Mouse (Mus musculus) liver, embryonic 14.5 days (tissue): Measurements from ENCODE around the gene Gdpd5. TPM values are rescaled to one million over a fixed set of nuclear protein-coding genes. Genes with fewer than 3 reads are reported as not detected.

Experiments used
- ATAC-seq: fragments of 200-750 bp; cut with Nextera tagmentation; 2 replicates; pipeline ENCODE4 v1.8.0; 2017; ENCODE audit warnings: moderate number of reproducible peaks, mild to moderate bottlenecking, moderate library complexity; ENCODE audit not compliant: insufficient read depth
- DNase-seq, 3 experiments: peaks; one replicate each; pipeline ENCODE4 v3.0.0-alpha.2; 2012 to 2013; ENCODE audit warnings: low read depth in 3 of 3, low spot score in 3 of 3
- H3K27ac ChIP-seq: fragments of 300-500 bp; sonication (generic); 2 replicates; pipeline ENCODE4 v1.5.1; 2014; ENCODE audit warnings: moderate library complexity, mild to moderate bottlenecking, control low read depth, inconsistent platforms
- H3K27me3 ChIP-seq: fragments of 300-500 bp; sonication (generic); 2 replicates; pipeline ENCODE4 v1.6.1; 2014; ENCODE audit warnings: mild to moderate bottlenecking, low read length, moderate library complexity; ENCODE audit not compliant: control insufficient read depth, insufficient read depth
- H3K36me3 ChIP-seq: fragments of 300-500 bp; sonication (generic); replicated peaks from 2 replicates; pipeline ENCODE4 v1.6.1; 2014; ENCODE audit warnings: low read depth; ENCODE audit not compliant: control insufficient read depth, insufficient read depth
- H3K4me1 ChIP-seq, 2 experiments: fragments of 200-500 bp in 1 of 2; fragments of 300-500 bp in 1 of 2; sonication (generic) in 1 of 2; replicated peaks; 2 replicates each; pipeline ENCODE4 v1.6.1; 2012 to 2014; ENCODE audit warnings: antibody characterized with exemption in 1 of 2, inconsistent platforms in 1 of 2, low read length in 1 of 2; ENCODE audit not compliant: control insufficient read depth in 2 of 2, insufficient read depth in 2 of 2
- H3K4me2 ChIP-seq: fragments of 300-500 bp; sonication (generic); 2 replicates; pipeline ENCODE4 v1.6.1; 2014; ENCODE audit warnings: low read depth, mild to moderate bottlenecking, control low read depth, moderate library complexity
- H3K4me3 ChIP-seq, 2 experiments: fragments of 200-500 bp in 1 of 2; fragments of 300-500 bp in 1 of 2; sonication (generic) in 1 of 2; 2 replicates each; pipeline ENCODE4 v1.5.1; 2012 to 2014; ENCODE audit warnings: low read depth in 2 of 2, low read length in 2 of 2, mild to moderate bottlenecking in 2 of 2, control low read depth in 1 of 2, inconsistent platforms in 1 of 2, moderate library complexity in 1 of 2; ENCODE audit not compliant: insufficient read depth in 1 of 2
- H3K9ac ChIP-seq: fragments of 300-500 bp; sonication (generic); replicated peaks from 2 replicates; pipeline ENCODE4 v1.6.1; 2014; ENCODE audit warnings: mild to moderate bottlenecking, control low read depth, moderate library complexity
- H3K9me3 ChIP-seq: fragments of 300-500 bp; sonication (generic); 2 replicates; pipeline ENCODE4 v1.6.1; 2016; ENCODE audit warnings: low read length, mixed read lengths; ENCODE audit not compliant: control insufficient read depth
- CTCF ChIP-seq: IDR thresholded peaks from 2 replicates; pipeline ENCODE4 v1.5.1; 2016; ENCODE audit warnings: antibody characterized with exemption, low read depth, control low read depth
- EP300 ChIP-seq: IDR thresholded peaks from 2 replicates; pipeline ENCODE4 v1.6.1; 2016; ENCODE audit warnings: antibody characterized with exemption, low read depth
- WGBS: fragments of 180-500 bp; shearing (Covaris S2); extraction: QIAGEN DNeasy Blood & Tissue Kit; methylation state at CpG from one replicate; pipeline ENCODE4 v1.1.7; 2014; ENCODE audit not compliant: insufficient replicate concordance; 5-methylcytosine and 5-hydroxymethylcytosine counted together
- polyA plus RNA-seq, 2 experiments: library from polyadenylated mRNA; depleted of rRNA in 1 of 2; stranded (reverse) in 1 of 2; unstranded in 1 of 2; fragments of >200 nt; fragmentation: Nextera tagmentation in 1 of 2; extraction: Ambion mirVana in 1 of 2; gene quantifications; 2 replicates each; pipeline versions ENCODE4 v1.2.1 to v1.2.3; 2012 to 2014

Gene Gdpd5
- polyA plus RNA-seq, 2 experiments = 0.81 to 0.85 TPM

DNA sequence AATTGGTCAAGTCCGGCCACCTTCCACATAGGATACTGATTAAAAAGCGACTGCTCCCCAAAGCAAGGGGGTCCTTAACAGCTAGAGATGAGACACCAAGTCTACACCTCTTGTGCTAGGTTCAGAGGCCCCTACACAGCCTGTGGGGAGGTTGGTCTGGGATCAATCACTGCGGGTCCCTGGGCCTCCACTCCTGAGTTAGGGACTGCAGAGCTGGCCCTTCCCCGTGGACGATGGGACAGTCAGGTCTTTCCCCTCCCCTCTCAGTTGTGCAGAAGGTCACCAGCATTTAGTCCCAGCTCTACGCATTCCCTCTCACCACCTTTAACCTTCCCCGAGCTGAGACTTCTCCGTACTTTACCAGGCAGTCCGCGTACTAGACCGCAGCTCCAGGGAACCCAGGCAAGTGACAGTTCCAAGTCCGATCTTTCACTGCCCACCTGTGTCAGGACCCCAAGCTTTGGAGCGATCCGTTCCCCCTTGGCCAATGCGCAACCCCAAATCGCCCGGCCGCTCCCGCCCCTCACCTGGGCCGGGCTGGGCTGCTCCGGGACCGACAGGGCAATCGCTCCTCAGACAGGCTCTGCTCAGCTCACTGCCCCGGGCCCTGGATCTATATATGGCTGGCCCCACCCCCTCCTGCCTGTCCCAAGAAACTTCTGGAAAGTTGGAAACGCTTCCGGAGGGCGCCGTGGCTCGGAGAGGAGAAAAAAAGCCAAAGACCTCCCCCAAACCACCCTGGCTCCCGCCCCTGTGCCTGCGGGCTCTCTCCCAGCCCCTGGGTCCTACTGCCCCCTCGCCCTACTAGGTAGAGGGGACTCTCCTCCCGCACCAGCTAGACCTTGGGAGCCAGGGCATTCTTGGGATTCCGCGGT, 28.5 kb upstream of the Gdpd5 start, which contains the start of gene Serpinh1:
TSS of gene Serpinh1 (minus strand) at position 714 of the 875 bp plus-strand sequence.
- H3K4me1 ChIP-seq = peaks cover 0 to 2% of the 10 kb centered on the region in 2 experiments; a peak in 1 of 4 replicates
- no peak for DNase-seq

DNA sequence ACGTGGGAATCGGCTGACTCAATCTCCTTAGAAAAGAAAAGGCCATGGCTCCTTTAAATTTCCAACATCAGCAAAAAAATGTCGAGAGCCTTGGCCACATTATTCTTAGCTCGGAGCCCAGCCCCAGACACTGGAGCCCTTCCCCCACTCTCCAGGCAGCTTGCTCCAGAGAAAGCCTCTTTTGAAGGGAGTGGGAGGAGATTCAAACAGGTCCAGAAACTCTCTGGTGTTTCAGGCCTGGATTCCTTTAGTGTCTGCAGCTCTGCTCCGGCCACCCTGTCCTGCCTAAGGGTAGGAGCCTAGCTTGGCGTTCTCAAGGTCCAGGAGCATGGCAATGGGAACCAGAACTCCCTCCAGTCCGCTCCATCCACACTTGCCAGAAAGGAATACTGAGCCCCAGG, 25.5 kb upstream of the Gdpd5 start:
- TF ChIP-seq EP300 (no peak), CTCF (no peak)
- no peak overlapping the region for H3K4me3 ChIP-seq
- no peak for ATAC-seq
- H3K36me3 ChIP-seq = no peaks in the 10 kb centered on the region
- no peak overlapping the region for H3K4me2 ChIP-seq
- peaks cover 6% of the 10 kb centered on the region for H3K27me3 ChIP-seq
- H3K4me1 ChIP-seq = peaks cover 0 to 4% of the 10 kb centered on the region in 2 experiments; a peak in 1 of 4 replicates
- no peaks in the 10 kb centered on the region for H3K9me3 ChIP-seq
- WGBS = 28% methylated on average over 7 of the region's 7 CpGs
- no peak overlapping the region for H3K9ac ChIP-seq
- no peak for DNase-seq
- H3K27ac ChIP-seq = no peak overlapping the region

More for the DNA sequence above, 28.5 kb upstream of the Gdpd5 start, which contains the start of gene Serpinh1:
- Histone ChIP-seq H3K27me3 (peaks cover 6% of the 10 kb centered on the region), H3K4me2 (peak within 1 kb of the TSS; percentile 43), H3K4me3 (peak within 1 kb of the TSS; percentile 34 to 68), H3K9ac (no peak within 1 kb of the TSS), H3K27ac (no peak within 1 kb of the TSS), H3K36me3 (no peaks in the 10 kb centered on the region), H3K9me3 (no peaks in the 10 kb centered on the region)
- ATAC-seq = peak; percentile 41; the same call in 1 of the 2 replicates
- WGBS = 3% methylated on average over 34 of the region's 35 CpGs
- TF ChIP-seq EP300 (no peak), CTCF (no peak)

DNA sequence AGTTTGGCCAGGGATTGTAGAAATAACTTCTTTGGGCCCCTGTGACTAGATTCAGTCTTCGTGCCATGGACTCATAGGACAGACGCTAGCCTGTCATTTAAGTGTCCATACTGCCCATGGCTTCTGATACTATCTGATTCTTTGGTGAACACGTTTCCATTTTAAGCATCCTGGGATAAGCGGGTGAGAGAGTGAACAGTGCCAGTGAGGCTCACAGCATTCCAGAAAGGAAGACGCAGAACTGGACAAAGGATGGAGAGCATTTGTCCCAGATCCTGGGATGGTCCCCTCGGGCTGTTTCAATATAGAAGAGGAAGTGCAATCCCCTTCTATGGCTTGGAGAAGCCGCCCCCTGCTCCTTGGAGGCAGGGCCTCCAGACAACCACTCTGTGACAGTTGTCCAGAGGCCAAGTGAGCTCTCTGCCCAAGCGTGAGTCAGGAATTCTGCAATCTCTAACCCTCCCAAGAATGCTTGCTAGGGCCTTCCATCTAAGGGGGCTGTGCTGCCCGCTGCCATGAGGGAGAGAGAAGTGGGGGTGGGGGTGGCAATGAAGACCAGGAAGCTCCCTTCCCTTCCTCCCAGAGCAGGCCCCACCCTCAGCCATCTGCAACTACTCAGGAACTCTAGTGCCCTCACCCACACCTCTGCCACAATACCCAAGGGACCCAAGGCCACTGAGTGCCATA, 24.8 kb upstream of the Gdpd5 start:
- Histone ChIP-seq H3K36me3 (no peaks in the 10 kb centered on the region), H3K4me2 (no peak overlapping the region), H3K4me1 (peaks cover 0 to 7% of the 10 kb centered on the region in 2 experiments; a peak in 1 of 4 replicates), H3K9me3 (no peaks in the 10 kb centered on the region), H3K4me3 (no peak overlapping the region), H3K27me3 (peaks cover 6% of the 10 kb centered on the region), H3K9ac (no peak overlapping the region), H3K27ac (no peak overlapping the region)
- ATAC-seq = no peak
- TF ChIP-seq EP300 (no peak), CTCF (no peak)
- 35% methylated on average over 9 of the region's 9 CpGs for WGBS
- DNase-seq = no peak

DNA sequence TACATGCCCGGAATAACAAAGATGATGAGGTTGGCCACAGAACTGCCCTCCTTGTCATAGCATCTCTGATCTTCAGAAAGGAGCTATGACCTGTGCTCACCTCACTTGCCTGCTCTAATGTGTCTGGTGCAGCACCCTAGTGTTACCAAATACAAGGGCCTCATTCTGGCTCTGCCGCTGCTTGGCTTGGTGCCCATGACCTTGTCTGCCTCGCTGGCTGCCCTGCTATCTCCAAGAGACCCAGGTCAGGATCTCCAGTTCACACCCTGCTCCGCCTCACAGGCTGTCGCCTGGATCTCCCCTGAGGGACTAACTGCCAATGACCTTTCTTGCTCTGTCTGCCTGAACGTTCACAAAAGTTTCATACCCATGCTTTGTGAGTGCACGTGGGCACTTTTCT, 24.0 kb upstream of the Gdpd5 start:
- no peak overlapping the region for H3K4me3 ChIP-seq
- H3K27ac ChIP-seq = no peak overlapping the region
- H3K27me3 ChIP-seq = peaks cover 6% of the 10 kb centered on the region
- H3K9ac ChIP-seq = no peak overlapping the region; the same call in 1 of the 2 replicates
- H3K4me1 ChIP-seq = peaks cover 0 to 7% of the 10 kb centered on the region in 2 experiments; a peak in 1 of 4 replicates
- no peaks in the 10 kb centered on the region for H3K36me3 ChIP-seq
- H3K9me3 ChIP-seq = no peaks in the 10 kb centered on the region
- H3K4me2 ChIP-seq = no peak overlapping the region
- 51% methylated on average over 7 of the region's 7 CpGs for WGBS
- TF ChIP-seq CTCF = no peak
- TF ChIP-seq EP300 = no peak
- DNase-seq (no peak), ATAC-seq (no peak)

DNA sequence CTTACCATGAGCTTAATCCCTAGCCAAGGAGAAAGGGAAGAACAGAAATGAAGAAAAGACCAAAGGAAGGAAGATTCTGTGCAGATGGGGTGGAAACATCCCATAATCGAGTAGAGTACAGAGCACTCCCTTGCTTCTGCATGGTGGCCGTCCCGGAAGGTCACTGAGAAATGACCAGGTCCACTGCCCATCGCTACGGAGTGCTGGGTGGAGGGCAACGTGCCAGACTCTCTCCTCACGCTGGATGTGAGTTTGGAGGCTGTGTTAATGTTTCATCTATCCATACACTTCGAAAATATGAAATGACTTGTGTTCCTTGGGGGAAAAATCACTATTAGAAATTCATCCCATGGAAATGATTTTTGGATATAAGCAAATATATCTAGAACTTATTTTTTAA, 22.8 kb upstream of the Gdpd5 start:
- peaks cover 0 to 7% of the 10 kb centered on the region in 2 experiments; a peak in 1 of 4 replicates for H3K4me1 ChIP-seq
- 65% methylated on average over 8 of the region's 8 CpGs for WGBS

More for the DNA sequence above, 22.8 kb upstream of the Gdpd5 start:
- Histone ChIP-seq H3K27me3 (peaks cover 2% of the 10 kb centered on the region), H3K4me2 (no peak overlapping the region), H3K4me3 (no peak overlapping the region), H3K9me3 (no peaks in the 10 kb centered on the region), H3K27ac (no peak overlapping the region), H3K36me3 (no peaks in the 10 kb centered on the region), H3K9ac (no peak overlapping the region)
- TF ChIP-seq EP300 (no peak), CTCF (no peak)
- ATAC-seq (no peak), DNase-seq (no peak)
